Mouse (Mus musculus) hindbrain, postnatal 0 days (tissue): ENCODE measurements around the gene Tex11. TPM values are rescaled to one million over a fixed set of nuclear protein-coding genes. Genes with fewer than 3 reads are reported as not detected.

Source experiments
- ATAC-seq: fragments of 200-750 bp; cut with Nextera tagmentation; 2 replicates; pipeline ENCODE4 v1.8.0; 2017; ENCODE audit warnings: mild to moderate bottlenecking, moderate TSS enrichment, moderate library complexity
- DNase-seq: peaks from one replicate; pipeline ENCODE4 v3.0.0-alpha.2; 2015; ENCODE audit warnings: low spot score
- H3K27ac ChIP-seq: fragments of 300-500 bp; sonication (generic); 2 replicates; pipeline ENCODE4 v1.5.1; 2014; ENCODE audit warnings: mild to moderate bottlenecking
- H3K27me3 ChIP-seq: fragments of 300-500 bp; sonication (generic); 2 replicates; pipeline ENCODE4 v1.6.1; 2014; ENCODE audit warnings: low read length, mixed read lengths; ENCODE audit not compliant: insufficient read depth
- H3K36me3 ChIP-seq: fragments of 300-500 bp; sonication (generic); 2 replicates; pipeline ENCODE4 v1.6.1; 2014; ENCODE audit warnings: low read length, mixed read lengths; ENCODE audit not compliant: insufficient read depth
- H3K4me1 ChIP-seq: fragments of 300-500 bp; sonication (generic); 2 replicates; pipeline ENCODE4 v1.6.1; 2014; ENCODE audit warnings: antibody characterized with exemption, low read length, mixed read lengths; ENCODE audit not compliant: insufficient read depth
- H3K4me2 ChIP-seq: fragments of 300-500 bp; sonication (generic); 2 replicates; pipeline ENCODE4 v1.6.1; 2014; ENCODE audit warnings: low read depth, mild to moderate bottlenecking, low read length, moderate library complexity, mixed read lengths
- H3K4me3 ChIP-seq: fragments of 300-500 bp; sonication (generic); 2 replicates; pipeline ENCODE4 v1.5.1; 2014; ENCODE audit warnings: low read length
- H3K9ac ChIP-seq: fragments of 300-500 bp; sonication (generic); replicated peaks from 2 replicates; pipeline ENCODE4 v1.6.1; 2014; ENCODE audit warnings: mild to moderate bottlenecking, low read length, moderate library complexity, mixed read lengths
- H3K9me3 ChIP-seq: fragments of 300-500 bp; sonication (generic); 2 replicates; pipeline ENCODE4 v1.6.1; 2016; ENCODE audit warnings: low read length, mixed read lengths
- CTCF ChIP-seq: IDR thresholded peaks from 2 replicates; pipeline ENCODE4 v1.5.1; 2016; ENCODE audit warnings: antibody characterized with exemption, control low read depth, low read depth
- WGBS: fragments of 180-500 bp; shearing (Covaris S2); extraction: QIAGEN DNeasy Blood & Tissue Kit; methylation state at CpG from one replicate; pipeline ENCODE4 v1.1.7; 2014; 5-methylcytosine and 5-hydroxymethylcytosine counted together
- polyA plus RNA-seq: library from polyadenylated mRNA; unstranded; fragments of >200 nt; fragmentation: Nextera tagmentation; extraction: Ambion mirVana; gene quantifications from 2 replicates; pipeline ENCODE4 v1.2.1, GENCODE M21; 2015
- total RNA-seq: library from RNA; depleted of rRNA; stranded (reverse); fragments of >200 nt; gene quantifications from 2 replicates; pipeline ENCODE4 v1.2.3, GENCODE M21; 2014; rRNA removed

Gene Tex11
- total and polyA plus RNA-seq, 2 experiments from 2014 or later: 0.09 TPM; not detected in 1

GRCm38 (mm10) chrX:100789322-100789721 is 270.1 kb downstream of the Tex11 start:
- no peaks in the 10 kb centered on the region for H3K36me3 ChIP-seq
- H3K9me3 ChIP-seq: no peaks in the 10 kb centered on the region
- no peak overlapping the region for H3K27ac ChIP-seq
- H3K4me1 ChIP-seq: no peaks in the 10 kb centered on the region
- H3K4me2 ChIP-seq: no peak overlapping the region
- H3K4me3 ChIP-seq: no peak overlapping the region
- H3K9ac ChIP-seq: no peak overlapping the region
- 79% methylated on average over 4 of the region's 4 CpGs for WGBS
- no peak for TF ChIP-seq CTCF
- no peaks in the 10 kb centered on the region for H3K27me3 ChIP-seq
- ATAC-seq (no peak), DNase-seq (no peak)

Other genes starting within 250 kb of the Tex11 start
- 16.6 and 24.8 TPM in 2 replicates for gene Slc7a3, start 26.4 kb upstream of the Tex11 start, total RNA-seq
- 19.7 and 20.1 TPM in 2 replicates for gene Slc7a3, start 26.4 kb upstream of the Tex11 start, polyA plus RNA-seq
- gene Snx12, start 162.9 kb upstream of the Tex11 start, total RNA-seq: 38.0 and 42.6 TPM in 2 replicates
- gene Snx12, start 162.9 kb upstream of the Tex11 start, polyA plus RNA-seq: 32.0 and 37.3 TPM in 2 replicates
- 16.9 and 21.4 TPM in 2 replicates for gene Foxo4, start 194.9 kb upstream of the Tex11 start, total RNA-seq
- gene Foxo4, start 194.9 kb upstream of the Tex11 start, polyA plus RNA-seq: 0.63 and 0.93 TPM in 2 replicates
- not detected in 2 replicates for gene Gm614, start 204.3 kb upstream of the Tex11 start, total RNA-seq
- gene Gm614, start 204.3 kb upstream of the Tex11 start, polyA plus RNA-seq: not detected in 2 replicates
- gene Il2rg, start 208.6 kb upstream of the Tex11 start, total RNA-seq: 1.7 and 2.7 TPM in 2 replicates
- gene Il2rg, start 208.6 kb upstream of the Tex11 start, polyA plus RNA-seq: 5.1 and 5.8 TPM in 2 replicates
- gene Gm20489, start 209.4 kb upstream of the Tex11 start, total RNA-seq: not detected in 2 replicates
- gene Gm20489, start 209.4 kb upstream of the Tex11 start, polyA plus RNA-seq: not detected in 2 replicates
- gene Med12, start 214.4 kb upstream of the Tex11 start, total RNA-seq: 50.0 and 64.9 TPM in 2 replicates
- 19.0 TPM in 2 replicates for gene Med12, start 214.4 kb upstream of the Tex11 start, polyA plus RNA-seq
- 152 and 171 TPM in 2 replicates for gene Nlgn3, start 239.5 kb upstream of the Tex11 start, total RNA-seq
- gene Nlgn3, start 239.5 kb upstream of the Tex11 start, polyA plus RNA-seq: 59.7 and 70.1 TPM in 2 replicates